Mouse (Mus musculus): Measurements from ENCODE around the gene Uba52.

Gene Uba52

DNA sequence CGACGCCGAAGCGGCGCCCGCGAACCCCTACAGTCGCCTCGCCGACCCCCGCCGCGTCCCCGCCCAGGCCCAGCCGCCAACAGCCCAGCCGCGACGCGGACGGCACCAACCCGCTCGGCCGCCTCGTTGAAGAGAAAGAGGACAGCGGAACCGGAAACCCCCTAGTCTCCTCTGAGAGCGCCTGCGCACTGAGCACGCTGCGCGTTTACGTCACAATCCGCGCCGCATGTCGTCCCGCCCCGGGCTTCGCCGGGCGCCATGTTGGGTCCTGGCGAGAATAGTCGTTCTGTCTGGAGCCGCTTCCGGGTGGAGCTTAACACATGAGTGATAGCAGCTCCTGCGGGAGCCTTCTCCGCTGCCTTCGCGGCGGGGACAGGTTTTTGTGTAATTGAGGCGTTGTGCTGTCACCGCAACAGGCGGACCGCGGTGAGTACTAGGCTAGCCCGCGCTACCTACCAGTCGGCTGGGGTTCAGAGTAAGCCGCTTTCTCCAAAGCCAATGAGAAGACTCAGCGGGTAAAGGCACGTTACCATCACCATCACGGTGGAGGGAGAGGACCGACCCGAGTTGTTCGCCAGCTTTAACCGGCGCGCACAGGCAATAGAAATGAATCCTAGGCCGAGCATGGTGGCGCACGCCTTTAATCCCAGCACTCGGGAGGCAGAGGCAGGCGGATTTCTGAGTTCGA, at the start of gene Uba52:
Gene Uba52, minus strand, starts transcription at position 574 of the 688 bp plus-strand sequence.
- ChIA-PET POLR2A (interaction anchor here (0.5 to 33.4 kb wide), 89 partner anchors 8 to 1208 kb away, joined by 3 to 844 read pairs (median 4); partner anchors contain the start of genes Ell (in 4 of the 4), Fkbp8 (in 4 of the 4), Kxd1 (in 4 of the 4) and Lsm4 (in 3 of the 4)), CTCF (interaction anchor here in 2 of 4 experiments (0.5 to 1.5 kb wide), 5 partner anchors 34 to 1920 kb away, joined by 3 to 5 read pairs (median 4); partner anchors contain the start of gene Klhl26 (in 1 of the 2))

DNA sequence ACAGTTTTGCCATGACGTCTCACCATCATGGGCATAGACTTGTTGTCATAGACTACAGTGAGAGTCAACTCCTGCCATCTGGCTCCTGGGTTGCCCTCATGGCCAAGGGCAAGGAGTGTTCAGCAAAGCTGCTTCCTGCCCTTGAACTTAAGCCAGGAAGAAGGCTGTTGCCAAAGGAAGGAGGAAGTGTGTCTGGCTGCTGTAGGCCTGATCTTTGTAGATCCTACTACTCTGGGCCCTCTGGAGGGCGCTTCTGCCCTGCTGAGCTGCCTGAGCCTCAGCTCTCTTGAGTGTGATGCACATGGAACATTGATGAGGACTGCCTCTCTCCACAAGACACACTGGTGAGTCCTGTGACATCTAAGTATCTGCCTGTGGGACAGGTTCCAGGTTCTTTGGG, 49.5 kb upstream of the Uba52 start:
- POLR2A ChIA-PET: interaction anchor here in 3 of 4 experiments (0.5 to 2.3 kb wide), 22 partner anchors 9 to 291 kb away, joined by 3 to 10 read pairs (median 4); partner anchors contain the start of genes Ell (in 2 of the 3), Arrdc2 (in 1 of the 3), Fkbp8 (in 1 of the 3) and Jund (in 1 of the 3)
- CTCF ChIA-PET: interaction anchor here in 3 of 4 experiments (0.6 to 3.3 kb wide), 18 partner anchors 9 to 216 kb away, joined by 3 to 17 read pairs (median 4); partner anchors contain the start of gene Ell (in 1 of the 3)

DNA sequence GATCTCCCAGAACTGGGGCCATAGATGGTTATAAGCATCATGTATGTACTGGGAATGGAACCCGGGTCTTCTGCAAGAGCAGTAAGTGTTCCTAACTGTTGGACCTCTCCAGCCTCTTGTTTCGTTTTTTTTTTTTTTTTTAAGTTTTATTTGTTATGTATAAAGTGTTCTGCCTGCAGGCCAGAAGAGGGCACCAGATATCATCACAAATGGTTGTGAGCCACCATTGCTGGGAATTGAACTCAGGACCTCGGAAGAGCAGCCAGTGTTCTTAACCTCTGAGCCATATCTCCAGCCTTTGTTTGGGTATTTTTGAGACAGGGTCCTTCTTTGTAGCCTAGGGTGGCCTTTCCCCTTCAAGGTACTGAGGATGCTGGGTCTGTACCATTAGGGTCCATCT, 48.4 kb upstream of the Uba52 start:
- ChIA-PET POLR2A (interaction anchor here in 3 of 4 experiments (0.5 to 2.1 kb wide), 11 partner anchors 16 to 420 kb away, joined by 3 to 5 read pairs (median 4); partner anchors contain the start of genes Rex1bd (in 2 of the 3), Arrdc2 (in 1 of the 3), Fkbp8 (in 1 of the 3) and Jund (in 1 of the 3)), CTCF (interaction anchor here (0.5 to 3.3 kb wide), 21 partner anchors 9 to 1011 kb away, joined by 3 to 17 read pairs (median 4); partner anchors contain the start of genes Ell (in 1 of the 4) and Gm3336 (in 1 of the 4))

DNA sequence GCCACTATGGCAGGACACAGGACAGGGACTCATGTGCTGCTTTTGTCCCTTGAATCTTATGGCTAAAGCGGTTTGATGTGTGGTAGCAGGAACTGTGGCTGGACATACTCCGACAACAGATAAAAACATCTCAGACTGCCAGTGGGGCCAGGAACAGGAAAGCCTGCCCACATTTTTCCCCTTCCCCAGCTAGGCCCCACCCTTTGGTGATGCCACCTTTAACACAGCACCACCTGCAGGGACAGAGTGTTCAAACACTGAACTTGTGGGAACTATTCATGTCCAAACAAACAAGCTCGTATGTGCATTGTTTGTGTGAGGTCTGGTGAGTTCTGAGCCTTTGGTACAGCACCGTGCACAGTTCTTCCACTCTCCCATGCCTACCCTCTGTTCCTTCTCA, 47.7 kb upstream of the Uba52 start:
- ChIA-PET CTCF (interaction anchor here (0.5 to 3.3 kb wide), 23 partner anchors 9 to 1011 kb away, joined by 3 to 17 read pairs (median 4); partner anchors contain the start of genes Ell (in 1 of the 4) and Gm3336 (in 1 of the 4)), POLR2A (interaction anchor here (0.5 to 2.1 kb wide), 15 partner anchors 11 to 420 kb away, joined by 3 to 5 read pairs (median 4); partner anchors contain the start of genes Rex1bd (in 2 of the 4), Arrdc2 (in 1 of the 4), Fkbp8 (in 1 of the 4) and Jund (in 1 of the 4))

DNA sequence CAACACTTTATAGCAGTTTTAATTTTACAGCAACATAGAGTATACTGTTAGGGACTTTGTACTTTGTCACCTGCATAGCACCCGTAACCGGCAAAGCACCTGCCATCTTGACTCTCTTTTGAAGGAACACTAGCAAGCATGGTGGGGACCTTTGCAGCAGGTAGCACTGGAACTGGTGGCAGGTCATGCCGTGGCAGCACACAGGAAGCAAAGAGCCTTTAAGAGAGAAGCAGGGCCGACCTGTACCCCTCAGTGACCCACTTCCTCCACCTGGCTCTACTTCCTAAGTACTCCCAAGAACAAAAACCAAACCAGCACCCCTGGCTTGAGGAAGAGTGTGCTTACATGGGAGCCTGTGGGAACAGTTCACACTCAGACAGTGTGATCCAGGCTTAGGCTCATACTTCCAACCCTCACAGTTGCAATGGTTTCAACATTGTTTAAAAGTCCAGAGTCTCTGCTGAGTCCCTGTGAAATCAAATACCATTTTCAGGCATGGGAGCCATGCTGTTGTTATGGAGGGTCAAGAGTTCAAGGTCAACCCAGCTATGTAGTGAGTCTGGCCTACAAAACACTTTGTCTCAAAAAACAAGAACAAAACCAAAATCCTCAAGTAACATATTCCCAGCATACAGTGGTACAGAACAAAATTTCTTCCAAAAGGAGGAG, 44.6 kb upstream of the Uba52 start:
- ChIA-PET POLR2A (interaction anchor here in 3 of 4 experiments (0.5 to 3.9 kb wide), 15 partner anchors 9 to 143 kb away, joined by 3 to 11 read pairs (median 3); partner anchors contain the start of genes Ell (in 2 of the 3), Jund (in 1 of the 3) and Klhl26 (in 1 of the 3)), CTCF (interaction anchor here in 2 of 4 experiments (0.6 to 1.6 kb wide), 3 partner anchors 11 to 211 kb away, joined by 3 to 4 read pairs (median 4); no protein-coding TSS in a partner anchor)

DNA sequence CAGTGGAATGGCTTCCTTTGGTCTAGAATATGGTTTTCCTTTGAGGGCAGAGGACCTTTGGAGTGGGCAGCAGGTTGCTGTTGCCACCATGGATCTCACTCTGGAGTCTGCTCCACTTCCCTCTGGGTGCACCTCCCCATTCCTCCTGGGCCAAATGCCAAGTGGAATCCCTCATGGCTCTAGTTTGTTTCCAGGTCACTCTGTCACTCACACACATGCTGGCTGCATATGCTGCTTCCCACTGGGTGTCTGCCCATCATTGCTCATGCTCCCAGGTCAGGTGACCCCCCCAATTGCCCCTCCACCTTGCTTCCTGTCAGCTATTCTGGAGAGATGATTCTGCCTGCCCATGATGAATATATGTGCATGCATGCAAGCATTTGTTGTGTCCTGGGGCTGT, 43.1 kb upstream of the Uba52 start:
- CTCF ChIA-PET: no interaction called here
- POLR2A ChIA-PET: interaction anchor here in 3 of 4 experiments (0.8 to 3.9 kb wide), 3 partner anchors 9 to 285 kb away, joined by 3 to 11 read pairs (median 4); partner anchors contain the start of gene Ell (in 1 of the 3)

DNA sequence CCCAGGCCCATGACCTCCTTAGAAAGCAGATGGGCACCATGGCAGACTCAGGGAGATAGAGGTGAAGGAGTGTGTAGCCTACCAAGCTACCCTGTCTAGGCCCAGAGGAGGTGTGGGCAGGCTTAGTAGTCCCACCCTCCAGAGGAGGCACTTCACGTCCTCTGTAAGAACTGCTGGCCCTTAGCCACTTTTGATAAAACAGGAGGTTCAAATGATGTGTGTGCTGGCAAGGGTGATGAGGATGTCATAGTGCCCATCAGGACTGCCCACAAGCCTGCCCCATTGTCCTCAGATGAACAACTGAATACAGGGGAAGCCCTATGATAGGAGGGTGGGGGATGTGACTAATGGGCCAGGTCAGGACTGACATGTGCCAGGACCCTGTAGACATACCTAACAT, 42.2 kb upstream of the Uba52 start:
- POLR2A ChIA-PET: interaction anchor here in 3 of 4 experiments (0.9 to 3.9 kb wide), 4 partner anchors 8 to 146 kb away, joined by 4 to 16 read pairs (median 8); partner anchors contain the start of genes Ell (in 1 of the 3), Fkbp8 (in 1 of the 3), Jund (in 1 of the 3) and Kxd1 (in 1 of the 3)

DNA sequence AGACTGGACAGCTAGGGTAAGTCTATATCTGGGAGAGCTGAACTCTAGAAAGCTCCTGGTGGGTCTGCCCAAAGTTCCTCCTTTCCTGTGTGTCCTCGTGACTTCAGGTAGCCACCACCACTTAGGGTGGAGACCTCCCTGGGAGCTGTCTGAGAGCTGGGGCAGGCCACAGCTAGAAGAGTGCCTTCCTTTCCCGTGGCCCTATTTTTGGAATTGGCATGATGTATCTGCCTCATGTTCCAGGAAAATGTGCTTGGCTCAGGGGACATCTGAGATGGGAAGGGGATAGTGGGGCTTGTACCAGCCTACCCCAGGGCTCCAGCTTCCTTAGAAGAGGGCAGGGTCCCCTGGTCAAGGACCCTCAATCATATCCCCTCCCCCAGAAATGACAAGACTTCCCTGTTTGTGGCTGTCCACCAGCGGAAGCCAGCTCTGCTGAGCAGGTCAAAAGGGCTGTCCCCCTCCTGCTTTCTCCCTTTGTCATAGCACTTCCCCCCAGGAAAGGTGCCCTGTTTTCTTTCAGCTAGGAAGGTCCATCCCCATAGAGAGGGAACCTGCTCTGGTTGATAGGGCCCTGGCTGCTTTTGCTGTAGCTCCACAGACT, 41.1 kb upstream of the Uba52 start:
- ChIA-PET CTCF (interaction anchor here in 2 of 4 experiments (0.6 to 2.0 kb wide), 11 partner anchors 9 to 399 kb away, joined by 3 to 11 read pairs (median 3); partner anchors contain the start of genes Ell (in 1 of the 2), Fkbp8 (in 1 of the 2) and Kxd1 (in 1 of the 2)), POLR2A (interaction anchor here in 3 of 4 experiments (0.5 to 2.8 kb wide), 20 partner anchors 9 to 288 kb away, joined by 3 to 16 read pairs (median 4); partner anchors contain the start of genes Ell (in 3 of the 3), Fkbp8 (in 3 of the 3), Kxd1 (in 3 of the 3) and Uba52 (in 2 of the 3))

More for the DNA sequence above, 42.2 kb upstream of the Uba52 start:
- CTCF ChIA-PET: interaction anchor here in 1 of 4 experiments (1.0 kb wide), 1 partner anchor 47 kb away, joined by 3 read pairs; no protein-coding TSS in a partner anchor

DNA sequence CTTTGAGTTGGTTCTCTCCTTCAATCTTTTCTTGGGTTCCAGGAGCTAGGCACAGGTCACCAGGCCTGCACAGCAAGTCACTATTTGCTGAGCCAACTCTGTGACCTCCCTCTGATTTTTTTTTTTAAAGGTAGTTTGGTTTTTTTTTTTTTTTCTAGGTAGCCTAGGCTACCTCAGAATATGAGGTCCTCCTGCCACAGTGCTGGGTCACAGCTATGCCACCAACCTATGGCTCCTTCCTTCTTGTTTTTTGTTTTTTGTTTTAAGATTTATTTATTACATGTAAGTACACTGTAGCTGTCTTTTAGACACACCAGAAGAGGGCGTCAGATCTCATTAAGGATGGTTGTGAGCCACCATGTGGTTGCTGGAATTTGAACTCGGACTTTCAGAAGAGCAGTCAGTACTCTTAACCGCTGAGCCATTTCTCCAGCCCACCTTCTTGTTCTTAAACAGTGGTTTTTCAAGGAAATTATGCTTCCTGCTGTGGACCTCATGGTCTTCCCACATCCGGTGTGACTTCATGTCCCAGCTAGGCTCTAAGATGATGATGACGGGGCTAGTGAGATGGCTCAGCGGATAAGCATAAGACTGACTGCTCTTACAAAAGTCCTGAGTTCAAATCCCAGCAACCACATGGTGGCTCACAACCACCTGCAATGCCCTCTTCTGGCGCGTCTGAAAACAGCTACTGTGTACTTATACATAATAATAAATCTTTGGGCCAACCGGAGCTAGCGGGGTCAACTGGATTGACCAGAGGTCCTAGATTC, 39.0 kb upstream of the Uba52 start:
- POLR2A ChIA-PET: interaction anchor here in 3 of 4 experiments (0.6 to 2.5 kb wide), 15 partner anchors 9 to 304 kb away, joined by 3 to 10 read pairs (median 3); partner anchors contain the start of genes Ell (in 2 of the 3), Fkbp8 (in 2 of the 3), Kxd1 (in 2 of the 3) and Arrdc2 (in 1 of the 3)

DNA sequence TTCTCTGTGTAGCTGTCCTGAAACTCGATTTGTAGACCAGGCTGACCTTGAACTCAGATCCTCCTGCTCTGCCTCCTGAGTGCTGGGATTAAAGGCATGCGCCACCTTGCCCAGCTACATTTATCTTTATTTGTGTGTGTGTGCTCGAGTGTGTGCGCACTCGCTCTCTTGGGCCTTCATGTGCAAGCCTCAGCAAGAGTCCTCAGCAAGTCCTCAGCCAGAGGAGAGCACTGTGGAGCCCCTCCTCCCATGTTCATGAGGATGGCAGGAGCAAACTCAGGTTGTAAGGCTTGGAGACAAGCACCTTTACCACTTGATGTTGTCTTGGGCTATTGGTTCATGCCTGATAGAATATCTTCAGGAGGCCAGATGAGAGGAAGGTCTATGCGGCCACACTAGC, 37.2 kb upstream of the Uba52 start:
- ChIA-PET CTCF (no interaction called here), POLR2A (interaction anchor here in 2 of 4 experiments (0.8 to 2.5 kb wide), 7 partner anchors 9 to 42 kb away, joined by 3 to 8 read pairs (median 4); partner anchors contain the start of genes Ell (in 2 of the 2), Fkbp8 (in 1 of the 2), Kxd1 (in 1 of the 2) and Rex1bd (in 1 of the 2))

More for the DNA sequence above, 39.0 kb upstream of the Uba52 start:
- CTCF ChIA-PET: interaction anchor here in 3 of 4 experiments (0.6 to 2.0 kb wide), 13 partner anchors 9 to 339 kb away, joined by 3 to 11 read pairs (median 4); partner anchors contain the start of genes Fkbp8 (in 1 of the 3), Kxd1 (in 1 of the 3), Lsm4 (in 1 of the 3) and Uba52 (in 1 of the 3)

DNA sequence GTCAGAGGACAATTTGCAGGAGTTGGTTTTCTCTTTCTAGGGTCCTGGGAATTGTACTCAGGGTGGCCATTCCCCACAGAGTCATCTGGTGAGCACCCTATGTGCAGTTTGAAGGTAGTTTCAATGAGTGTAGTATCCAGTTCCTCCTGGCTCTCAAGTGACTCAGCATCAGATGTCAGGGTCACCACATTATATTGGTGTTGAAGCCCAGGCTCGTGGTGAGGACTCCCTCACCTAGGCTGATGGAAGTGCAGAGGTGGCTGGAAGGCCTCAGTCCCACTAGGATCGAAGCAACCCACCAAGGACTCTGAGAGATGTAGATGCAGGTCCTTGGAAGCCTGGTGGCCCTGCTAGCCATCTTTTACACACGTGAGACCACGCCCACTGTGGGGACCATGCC, 35.8 kb upstream of the Uba52 start:
- ChIA-PET CTCF (no interaction called here), POLR2A (interaction anchor here in 1 of 4 experiments (3.1 kb wide), 1 partner anchor 8 kb away, joined by 11 read pairs; no protein-coding TSS in a partner anchor)

DNA sequence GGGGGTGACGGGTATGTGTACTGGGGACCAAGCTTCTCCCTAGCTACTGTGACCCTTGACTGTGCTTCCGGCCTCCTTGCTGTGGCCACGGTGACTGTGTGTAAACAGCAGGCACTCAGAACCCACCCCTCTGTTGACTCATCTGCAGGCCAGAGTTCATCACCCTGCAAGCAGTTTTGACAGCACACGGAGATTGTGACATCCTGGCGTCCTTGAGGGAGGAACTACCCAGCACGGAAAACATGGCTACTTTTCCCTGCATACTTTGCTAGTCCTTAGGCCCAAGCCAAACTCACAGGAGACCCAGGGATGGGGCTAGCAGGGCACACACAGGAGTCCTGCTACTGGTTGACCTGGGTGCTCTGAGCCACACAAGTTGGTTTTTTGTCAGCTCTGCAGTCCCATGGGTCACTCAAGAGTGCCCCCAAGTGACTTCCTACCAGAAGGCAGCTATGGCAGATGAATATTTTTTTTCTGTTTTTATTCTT, 33.6 kb upstream of the Uba52 start:
- ChIA-PET CTCF (interaction anchor here in 3 of 4 experiments (0.6 to 2.1 kb wide), 17 partner anchors 14 to 161 kb away, joined by 3 to 14 read pairs (median 3); partner anchors contain the start of genes Fkbp8 (in 2 of the 3), Kxd1 (in 2 of the 3), Lsm4 (in 1 of the 3) and Rex1bd (in 1 of the 3)), POLR2A (interaction anchor here in 3 of 4 experiments (0.6 to 3.1 kb wide), 14 partner anchors 8 to 296 kb away, joined by 3 to 13 read pairs (median 4); partner anchors contain the start of genes Fkbp8 (in 1 of the 3), Isyna1 (in 1 of the 3), Kxd1 (in 1 of the 3) and Rex1bd (in 1 of the 3))

DNA sequence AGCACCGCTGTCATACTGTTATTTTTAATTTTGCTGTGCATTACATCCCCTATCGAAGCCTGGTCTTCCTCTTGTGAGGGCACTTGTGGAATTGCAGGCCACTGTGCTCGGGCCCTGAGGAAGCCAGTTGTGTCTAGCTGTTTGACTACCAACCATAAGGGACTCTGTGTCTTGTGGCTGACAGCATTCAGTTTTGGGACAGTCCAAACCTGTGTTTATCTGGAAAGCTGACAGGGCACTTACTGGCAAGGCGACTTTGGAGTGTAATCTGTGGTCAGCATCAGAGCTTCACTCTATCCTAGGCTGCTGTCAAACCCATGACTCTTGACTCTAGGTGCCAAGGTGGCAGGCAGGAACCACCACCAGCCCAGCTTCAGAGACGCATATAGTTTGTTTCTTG, 30.5 kb upstream of the Uba52 start:
- CTCF ChIA-PET: interaction anchor here in 1 of 4 experiments (0.6 to 1.4 kb wide), 2 partner anchors 35 to 210 kb away, joined by 3 to 5 read pairs; partner anchors contain the start of gene Rex1bd
- POLR2A ChIA-PET: interaction anchor here in 3 of 4 experiments (0.5 to 4.2 kb wide), 13 partner anchors 9 to 157 kb away, joined by 3 to 21 read pairs (median 4); partner anchors contain the start of genes Fkbp8 (in 2 of the 3), Jund (in 1 of the 3), Kxd1 (in 1 of the 3) and Pgpep1 (in 1 of the 3)

DNA sequence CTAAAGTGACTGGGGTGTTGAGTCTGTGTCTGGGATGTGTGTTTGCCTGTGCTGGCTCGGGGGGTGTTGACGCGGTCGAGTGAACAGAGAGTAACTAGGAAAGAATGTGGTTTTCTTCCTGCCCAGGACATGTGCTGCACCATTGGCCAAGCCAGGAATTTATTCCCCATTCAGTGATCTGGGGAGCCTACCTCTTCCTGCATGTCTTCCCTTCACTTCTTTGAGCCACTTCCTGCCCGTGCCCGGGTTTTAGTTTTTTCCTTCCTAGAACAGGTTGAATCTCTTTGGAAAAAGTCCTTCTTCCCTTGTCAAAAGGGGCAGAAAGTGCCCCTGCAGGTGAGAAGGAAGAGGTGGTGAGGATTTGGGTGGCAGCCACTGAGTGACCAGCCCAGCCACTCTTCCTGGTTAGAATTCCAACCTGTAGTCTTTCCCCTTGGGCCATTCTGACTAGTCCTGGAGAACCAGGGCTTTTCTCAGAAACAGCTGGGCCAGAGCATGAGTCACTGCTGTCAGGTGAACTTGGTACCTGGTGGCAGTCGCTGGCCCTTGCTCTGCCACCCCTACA, 30.0 kb upstream of the Uba52 start:
- POLR2A ChIA-PET: interaction anchor here in 3 of 4 experiments (0.7 to 26.0 kb wide), 19 partner anchors 9 to 299 kb away, joined by 3 to 844 read pairs (median 4); partner anchors contain the start of genes Rex1bd (in 3 of the 3), Fkbp8 (in 2 of the 3), Kxd1 (in 2 of the 3) and Uba52 (in 2 of the 3)
- CTCF ChIA-PET: interaction anchor here in 1 of 4 experiments (0.6 to 1.5 kb wide), 3 partner anchors 9 to 209 kb away, joined by 3 to 4 read pairs (median 3); no protein-coding TSS in a partner anchor
